Mouse (Mus musculus) liver, postnatal 0 days (tissue): ENCODE results near the gene Gpr155. TPM values are rescaled to one million over a fixed set of nuclear protein-coding genes. Genes with fewer than 3 reads are reported as not detected.

Experiments used
- ATAC-seq: fragments of 200-750 bp; cut with Nextera tagmentation; 2 replicates; pipeline ENCODE4 v1.8.0; 2017; ENCODE audit warnings: mild to moderate bottlenecking, moderate library complexity
- DNase-seq: peaks from one replicate; pipeline ENCODE4 v3.0.0-alpha.2; 2016
- H3K27ac ChIP-seq: fragments of 300-500 bp; sonication (generic); 2 replicates; pipeline ENCODE4 v1.5.1; 2014; ENCODE audit warnings: antibody characterized with exemption, moderate library complexity, mild to moderate bottlenecking, low read depth
- H3K27me3 ChIP-seq: fragments of 300-500 bp; sonication (generic); 2 replicates; pipeline ENCODE4 v1.6.1; 2014; ENCODE audit warnings: low read length, control low read depth, mixed read lengths; ENCODE audit not compliant: insufficient read depth
- H3K36me3 ChIP-seq: fragments of 300-500 bp; sonication (generic); replicated peaks from 2 replicates; pipeline ENCODE4 v1.6.1; 2014; ENCODE audit warnings: mild to moderate bottlenecking, control low read depth, low read length, moderate library complexity, mixed read lengths; ENCODE audit not compliant: insufficient read depth
- H3K4me1 ChIP-seq: fragments of 300-500 bp; sonication (generic); 2 replicates; pipeline ENCODE4 v1.6.1; 2014; ENCODE audit warnings: antibody characterized with exemption, mild to moderate bottlenecking, control low read depth; ENCODE audit not compliant: insufficient read depth
- H3K4me2 ChIP-seq: fragments of 300-500 bp; sonication (generic); 2 replicates; pipeline ENCODE4 v1.6.1; 2014; ENCODE audit warnings: low read depth, mild to moderate bottlenecking, low read length, moderate library complexity, mixed read lengths
- H3K4me3 ChIP-seq: fragments of 300-500 bp; sonication (generic); 2 replicates; pipeline ENCODE4 v1.5.1; 2014; ENCODE audit warnings: low read depth, low read length
- H3K9ac ChIP-seq: fragments of 300-500 bp; sonication (generic); replicated peaks from 2 replicates; pipeline ENCODE4 v1.6.1; 2014; ENCODE audit warnings: mild to moderate bottlenecking, moderate library complexity
- H3K9me3 ChIP-seq: fragments of 300-500 bp; sonication (generic); 2 replicates; pipeline ENCODE4 v1.6.1; 2016; ENCODE audit warnings: mild to moderate bottlenecking, control low read depth, low read length, mixed read lengths
- CTCF ChIP-seq: sonication (generic); IDR thresholded peaks from 2 replicates; pipeline ENCODE4 v1.5.1; 2016; ENCODE audit warnings: antibody characterized with exemption, low read depth
- EP300 ChIP-seq: IDR thresholded peaks from 2 replicates; pipeline ENCODE4 v1.6.1; 2016; ENCODE audit warnings: antibody characterized with exemption, low read depth, mild to moderate bottlenecking
- WGBS: fragments of 180-500 bp; shearing (Covaris S2); extraction: QIAGEN DNeasy Blood & Tissue Kit; methylation state at CpG from one replicate; pipeline ENCODE4 v1.1.7; 2014; ENCODE audit not compliant: insufficient replicate concordance; 5-methylcytosine and 5-hydroxymethylcytosine counted together
- polyA plus RNA-seq: library from polyadenylated mRNA; unstranded; fragments of >200 nt; fragmentation: Nextera tagmentation; extraction: Ambion mirVana; gene quantifications from 2 replicates; pipeline ENCODE4 v1.2.1, GENCODE M21; 2015

Gene Gpr155
- polyA plus RNA-seq, 1 experiment from 2014 or later, result 3.4 TPM

- Histone ChIP-seq H3K9me3 (no peaks in the 10 kb centered on the region), H3K4me3 (no peak overlapping the region), H3K27me3 (no peaks in the 10 kb centered on the region), H3K36me3 (no peaks in the 10 kb centered on the region; the same call in 1 of the 2 replicates), H3K4me1 (no peaks in the 10 kb centered on the region), H3K27ac (no peak overlapping the region), H3K4me2 (no peak overlapping the region), H3K9ac (no peak overlapping the region)
- 71% methylated on average over 9 of the region's 9 CpGs for WGBS
- ATAC-seq (no peak), DNase-seq (no peak)
- TF ChIP-seq CTCF (no peak), EP300 (no peak)
Measured at GRCm38 (mm10) chr2:73380298-73380975, 5.9 kb downstream of the Gpr155 start.

- TF ChIP-seq EP300 (no peak), CTCF (no peak)
- H3K36me3 ChIP-seq, result no peaks in the 10 kb centered on the region; the same call in 1 of the 2 replicates
- ATAC-seq (no peak), DNase-seq (no peak)
- no peak overlapping the region for H3K4me2 ChIP-seq
- 82% methylated on average over 5 of the region's 5 CpGs for WGBS
- H3K27ac ChIP-seq, result no peak overlapping the region
- H3K4me1 ChIP-seq, result no peaks in the 10 kb centered on the region
- H3K9ac ChIP-seq, result no peak overlapping the region
- no peak overlapping the region for H3K4me3 ChIP-seq
- no peaks in the 10 kb centered on the region for H3K27me3 ChIP-seq
- no peaks in the 10 kb centered on the region for H3K9me3 ChIP-seq
Measured at GRCm38 (mm10) chr2:73379656-73380055, 6.7 kb downstream of the Gpr155 start.

- Histone ChIP-seq H3K4me1 (no peaks in the 10 kb centered on the region), H3K27ac (no peak overlapping the region), H3K36me3 (no peaks in the 10 kb centered on the region; the same call in 1 of the 2 replicates), H3K27me3 (no peaks in the 10 kb centered on the region), H3K9me3 (no peaks in the 10 kb centered on the region), H3K9ac (no peak overlapping the region), H3K4me2 (no peak overlapping the region), H3K4me3 (no peak overlapping the region)
- TF ChIP-seq EP300 (no peak), CTCF (no peak)
- ATAC-seq, result no peak
- no peak for DNase-seq
- WGBS, result 90% methylated on average over 5 of the region's 5 CpGs
Measured at GRCm38 (mm10) chr2:73378326-73378725, 8.0 kb downstream of the Gpr155 start.

- ATAC-seq, result no peak
Measured at GRCm38 (mm10) chr2:73371530-73372335, 14.6 kb downstream of the Gpr155 start.

GRCm38 (mm10) chr2:73363448-73363847, 22.9 kb downstream of the Gpr155 start:
- Histone ChIP-seq H3K27ac (no peak overlapping the region), H3K27me3 (no peaks in the 10 kb centered on the region), H3K4me2 (no peak overlapping the region), H3K36me3 (peaks cover 5% of the 10 kb centered on the region; the same call in 1 of the 2 replicates), H3K4me1 (peaks cover 9% of the 10 kb centered on the region), H3K9ac (no peak overlapping the region), H3K9me3 (no peaks in the 10 kb centered on the region), H3K4me3 (no peak overlapping the region)
- 72% methylated on average over 5 of the region's 5 CpGs for WGBS
- no peak for TF ChIP-seq EP300
- peak; percentile 40 for TF ChIP-seq CTCF
- no peak for ATAC-seq
- DNase-seq, result no peak

More at GRCm38 (mm10) chr2:73371530-73372335, 14.6 kb downstream of the Gpr155 start:
- Histone ChIP-seq H3K4me1 (no peaks in the 10 kb centered on the region), H3K27ac (no peak overlapping the region), H3K27me3 (no peaks in the 10 kb centered on the region), H3K9me3 (no peaks in the 10 kb centered on the region), H3K4me3 (no peak overlapping the region), H3K4me2 (peak overlapping the region; percentile 4; the same call in 1 of the 2 replicates), H3K36me3 (no peaks in the 10 kb centered on the region), H3K9ac (no peak overlapping the region)
- no peak for TF ChIP-seq CTCF
- TF ChIP-seq EP300, result no peak
- WGBS, result 61% methylated on average over 9 of the region's 9 CpGs
- DNase-seq, result no peak

- no peak overlapping the region for H3K4me2 ChIP-seq
- peaks cover 5% of the 10 kb centered on the region; the same call in 1 of the 2 replicates for H3K36me3 ChIP-seq
- DNase-seq (no peak), ATAC-seq (no peak)
- 75% methylated on average over 2 of the region's 2 CpGs for WGBS
- H3K9ac ChIP-seq, result no peak overlapping the region
- H3K27ac ChIP-seq, result peak overlapping the region; percentile 68
- no peak overlapping the region for H3K4me3 ChIP-seq
- H3K9me3 ChIP-seq, result no peaks in the 10 kb centered on the region
- no peaks in the 10 kb centered on the region for H3K27me3 ChIP-seq
- TF ChIP-seq EP300, result no peak
- no peak for TF ChIP-seq CTCF
- peaks cover 9% of the 10 kb centered on the region for H3K4me1 ChIP-seq
Measured at GRCm38 (mm10) chr2:73360536-73360935, 25.8 kb downstream of the Gpr155 start.
